Mouse (Mus musculus) embryonic facial prominence, embryonic 14.5 days (tissue): ENCODE measurements around the gene Pus7. TPM values are rescaled to one million over a fixed set of nuclear protein-coding genes. Genes with fewer than 3 reads are reported as not detected.
"Not testable (repeated sequence)": the region's sequence is repeated elsewhere in the genome, so short reads cannot be mapped to it uniquely, and the experiment has no call there.

Experiments
- ATAC-seq: fragments of 200-750 bp; cut with Nextera tagmentation; 2 replicates; pipeline ENCODE4 v1.8.0; 2017; ENCODE audit warnings: low read depth, moderate number of reproducible peaks, moderate TSS enrichment
- DNase-seq: peaks from one replicate; pipeline ENCODE4 v3.0.0-alpha.2; 2015; ENCODE audit warnings: low spot score
- H3K27ac ChIP-seq: fragments of 300-500 bp; sonication (generic); replicated peaks from 2 replicates; pipeline ENCODE4 v1.5.1; 2014; ENCODE audit warnings: low read depth, mild to moderate bottlenecking, low read length, moderate library complexity
- H3K27me3 ChIP-seq: fragments of 300-500 bp; sonication (generic); replicated peaks from 2 replicates; pipeline ENCODE4 v1.6.1; 2014; ENCODE audit warnings: low read length; ENCODE audit not compliant: control insufficient read depth, insufficient read depth
- H3K36me3 ChIP-seq: fragments of 300-500 bp; sonication (generic); 2 replicates; pipeline ENCODE4 v1.6.1; 2014; ENCODE audit warnings: low read length, mixed read lengths; ENCODE audit not compliant: control insufficient read depth, insufficient read depth
- H3K4me1 ChIP-seq: fragments of 300-500 bp; sonication (generic); 2 replicates; pipeline ENCODE4 v1.6.1; 2014; ENCODE audit warnings: antibody characterized with exemption, low read length; ENCODE audit not compliant: control insufficient read depth, insufficient read depth
- H3K4me2 ChIP-seq: fragments of 300-500 bp; sonication (generic); 2 replicates; pipeline ENCODE4 v1.6.1; 2014; ENCODE audit warnings: low read depth, mild to moderate bottlenecking, low read length, moderate library complexity, mixed read lengths
- H3K4me3 ChIP-seq: fragments of 300-500 bp; sonication (generic); 2 replicates; pipeline ENCODE4 v1.5.1; 2014; ENCODE audit warnings: low read depth, mild to moderate bottlenecking, low read length
- H3K9ac ChIP-seq: fragments of 300-500 bp; sonication (generic); 2 replicates; pipeline ENCODE4 v1.6.1; 2014; ENCODE audit warnings: low read depth, mild to moderate bottlenecking, low read length, moderate library complexity, mixed read lengths
- H3K9me3 ChIP-seq: fragments of 300-500 bp; sonication (generic); 2 replicates; pipeline ENCODE4 v1.6.1; 2016; ENCODE audit warnings: low read length; ENCODE audit not compliant: control insufficient read depth
- WGBS: fragments of 180-500 bp; shearing (Covaris S2); extraction: QIAGEN DNeasy Blood & Tissue Kit; methylation state at CpG from one replicate; pipeline ENCODE4 v1.1.7; 2014; 5-methylcytosine and 5-hydroxymethylcytosine counted together
- polyA plus RNA-seq: library from polyadenylated mRNA; unstranded; fragments of >200 nt; fragmentation: Nextera tagmentation; extraction: Ambion mirVana; gene quantifications from 2 replicates; pipeline ENCODE4 v1.2.1, GENCODE M21; 2014

The Pus7 gene
- polyA plus RNA-seq, 1 experiment from 2014 or later, result 24.5 TPM

- Histone ChIP-seq H3K9me3 (peaks cover 40% of the 10 kb centered on the region), H3K9ac (no peak overlapping the region), H3K4me3 (no peak overlapping the region), H3K27me3 (no peaks in the 10 kb centered on the region), H3K27ac (no peak overlapping the region), H3K4me2 (no peak overlapping the region), H3K36me3 (peaks cover 45% of the 10 kb centered on the region), H3K4me1 (no peaks in the 10 kb centered on the region)
- DNase-seq (no peak), ATAC-seq (no peak)
- 98% methylated on average over 1 of the region's 1 CpGs for WGBS
These were observed 73.8 kb downstream of the Pus7 start for GRCm38 (mm10) chr5:23709661-23710060.

- not testable (repeated sequence) for H3K27me3 ChIP-seq, ATAC-seq, DNase-seq, H3K27ac ChIP-seq, H3K4me2 ChIP-seq, H3K9ac ChIP-seq, H3K4me1 ChIP-seq, H3K4me3 ChIP-seq
- Histone ChIP-seq H3K9me3 (peaks cover 53% of the 10 kb centered on the region), H3K36me3 (peaks cover 69% of the 10 kb centered on the region)
- 98% methylated on average over 31 of the region's 34 CpGs for WGBS
These were observed 76.6 kb downstream of the Pus7 start for GRCm38 (mm10) chr5:23706601-23707597.

GRCm38 (mm10) chr5:23697457-23697856 is 86.1 kb downstream of the Pus7 start:
- WGBS, result 96% methylated on average over 1 of the region's 1 CpGs
- H3K4me3 ChIP-seq, result no peak overlapping the region
- ATAC-seq, result no peak
- H3K4me2 ChIP-seq, result no peak overlapping the region
- DNase-seq, result no peak
- no peaks in the 10 kb centered on the region for H3K27me3 ChIP-seq
- H3K4me1 ChIP-seq, result no peaks in the 10 kb centered on the region
- H3K9me3 ChIP-seq, result peaks cover 43% of the 10 kb centered on the region
- no peak overlapping the region for H3K9ac ChIP-seq
- H3K27ac ChIP-seq, result no peak overlapping the region
- H3K36me3 ChIP-seq, result peaks cover 26% of the 10 kb centered on the region

Other genes with a start within 250 kb of the Pus7 start
- gene Srpk2, start 99.1 kb downstream of the Pus7 start, polyA plus RNA-seq, result 51.2 and 57.3 TPM in 2 replicates
- 27.1 and 30.8 TPM in 2 replicates for gene Rint1, start 4.0 kb upstream of the Pus7 start, polyA plus RNA-seq
- 104 and 120 TPM in 2 replicates for gene Tomm7, start 60.5 kb upstream of the Pus7 start, polyA plus RNA-seq
- 38.4 and 40.2 TPM in 2 replicates for gene Fam126a, start 247.0 kb upstream of the Pus7 start, polyA plus RNA-seq